Mouse (Mus musculus) heart, adult 2 months (tissue): ENCODE results near the gene Myadml2.

Experiments
- CTCF ChIP-seq: fragments of 200-600 bp; IDR thresholded peaks from 2 replicates; pipeline ENCODE4 v1.8.1; 2022; ENCODE audit warnings: antibody characterized with exemption, mild to moderate bottlenecking, moderate library complexity
- EP300 ChIP-seq: fragments of 200-500 bp; IDR thresholded peaks from 2 replicates; pipeline ENCODE4 v1.6.1; 2011; ENCODE audit warnings: low read depth, low read length, control low read depth; ENCODE audit not compliant: insufficient read depth

- peak; percentile 34; the same call in 1 of the 2 replicates for TF ChIP-seq EP300
- peak; percentile 93 for TF ChIP-seq CTCF
Observed at GRCm38 (mm10) chr11:120658876-120659410, 11.0 kb upstream of the Myadml2 start.
